14 mouse cellular contexts compared by ENCODE assay signal in genomic region chrX:12202951-12203350, GRCm38 (mm10).
"Had no signal": no experiment of that assay in that cellular context is flagged by ENCODE, and none has a peak within 500 bp of the region (broad histone marks: within the 10 kb centered on the region; RNA-seq: fewer than 3 reads in every experiment).

No protein-coding gene starts in this region.

- H3K36me3 ChIP-seq: intestine, embryonic 15.5 days; limb, embryonic 10.5 days; midbrain, embryonic 15.5 days; neural tube, embryonic 13.5 days had no signal

- H3K4me1 ChIP-seq: intestine, embryonic 15.5 days; limb, embryonic 10.5 days; megakaryocyte, embryonic 14.5 days; midbrain, embryonic 15.5 days; neural tube, embryonic 13.5 days had no signal

- H3K27me3 ChIP-seq: intestine, embryonic 15.5 days; midbrain, embryonic 15.5 days; neural tube, embryonic 13.5 days had no signal

- H3K4me3 ChIP-seq: intestine, embryonic 15.5 days; left cerebral cortex, adult 2 months; limb, embryonic 10.5 days; megakaryocyte, embryonic 14.5 days; midbrain, embryonic 15.5 days; neural tube, embryonic 13.5 days had no signal

- DNase-seq: kidney, adult 18-20 months; kidney, postnatal 10 days; lung, embryonic 14.5 days; lung, postnatal 10 days; right cerebral cortex, adult 18-20 months; right cerebral cortex, postnatal 25 days had no signal

- H3K27ac ChIP-seq: intestine, embryonic 15.5 days; left cerebral cortex, adult 2 months; limb, embryonic 10.5 days; macrophage; midbrain, embryonic 15.5 days; neural tube, embryonic 13.5 days; stomach, postnatal 0 days had no signal
